Mouse (Mus musculus): ENCODE results near the gene Plekha6. TPM values are rescaled to one million over a fixed set of nuclear protein-coding genes. Genes with fewer than 3 reads are reported as not detected.

Plekha6 gene
- total and polyA plus RNA-seq, 3 experiments, result 11.8 to 28.5 TPM; not detected in 1

DNA sequence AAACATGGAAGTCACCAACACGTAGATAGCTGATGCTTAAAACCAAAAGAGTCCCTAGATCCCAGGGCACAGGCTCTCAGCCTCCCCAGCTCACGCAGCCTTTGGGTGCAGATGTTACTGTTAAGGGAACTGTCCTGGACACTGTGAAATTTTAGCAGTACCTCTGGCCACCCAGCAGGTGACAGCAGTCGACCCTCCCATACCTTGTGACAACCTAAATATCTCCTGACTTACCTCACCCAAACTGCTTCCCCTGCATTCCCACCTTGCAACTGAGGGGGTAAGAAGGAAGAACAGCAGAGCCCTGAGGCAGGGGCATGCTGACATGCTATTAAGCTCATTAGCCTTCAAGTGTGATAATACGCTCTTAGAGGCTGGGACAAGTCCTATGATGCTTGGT lies 147.2 kb downstream of the Plekha6 start:
- Histone ChIP-seq H3K9me3 (replicated peaks; ENCODE audit: insufficient read depth, low read length) (no peaks in the 10 kb centered on the region), H3K27me3 (ENCODE audit: control insufficient read depth in 1 of 2, insufficient read depth in 2 of 2, low read length in 2 of 2) (no peaks in the 10 kb centered on the region), H3K4me3 (ENCODE audit: control insufficient read depth in 1 of 2, insufficient read depth in 1 of 2, low read depth in 2 of 2, low read length in 2 of 2) (no peak overlapping the region), H3K36me3 (ENCODE audit: control insufficient read depth in 1 of 2, insufficient read depth in 2 of 2, low read length in 2 of 2) (peaks cover 0 to 2% of the 10 kb centered on the region in 2 experiments; a peak in 2 of 4 replicates), H3K4me1 (ENCODE audit: control insufficient read depth in 1 of 2, insufficient read depth in 2 of 2, low read length in 2 of 2) (peaks cover 3 to 20% of the 10 kb centered on the region in 2 experiments; a peak in 3 of 4 replicates), H3K9ac (ENCODE audit: control insufficient read depth, low read depth, low read length, poor library complexity, severe bottlenecking) (no peak overlapping the region), H3K79me2 (ENCODE audit: control insufficient read depth, insufficient read depth, low read length, poor library complexity) (no peaks in the 10 kb centered on the region), H3K27ac (ENCODE audit: control insufficient read depth, low read depth, low read length) (no peak overlapping the region)
- TF ChIP-seq ETS1 (IDR thresholded peaks at IDR 0.05; ENCODE audit: low read depth, low read length) (no peak), USF2 (IDR thresholded peaks at IDR 0.05; ENCODE audit: borderline replicate concordance in 1 of 2, insufficient read depth in 1 of 2, low read depth in 1 of 2, low read length in 2 of 2) (no peak), MXI1 (IDR thresholded peaks at IDR 0.05; ENCODE audit: low read depth, low read length) (no peak), RAD21 (IDR thresholded peaks at IDR 0.05; ENCODE audit: low read depth, low read length) (peak; percentile 49), MAFK (IDR thresholded peaks at IDR 0.05; ENCODE audit: borderline replicate concordance, low read depth, low read length) (no peak), EP300 (IDR thresholded peaks at IDR 0.05; ENCODE audit: low read depth in 1 of 2, low read length in 2 of 2) (no peak), MYB (IDR thresholded peaks at IDR 0.05; ENCODE audit: low read depth, low read length) (no peak), CTCF (IDR thresholded peaks at IDR 0.05 in 2 of 3, conservative IDR thresholded peaks at IDR 0.05 in 1 of 3; ENCODE audit: control insufficient read depth in 1 of 3, insufficient read depth in 1 of 3, low read depth in 2 of 3, low read length in 3 of 3, poor library complexity in 1 of 3, severe bottlenecking in 1 of 3) (peak; percentile 51 to 63 (median 60)), POLR2AphosphoS5 (IDR thresholded peaks at IDR 0.05; ENCODE audit: borderline replicate concordance, low read depth, low read length) (no peak), POLR2AphosphoS2 (IDR thresholded peaks at IDR 0.05; ENCODE audit: low read length) (no peak), SMC3 (IDR thresholded peaks at IDR 0.05; ENCODE audit: low read depth, low read length) (peak; percentile 68), NELFE (IDR thresholded peaks at IDR 0.05; ENCODE audit: low read depth, low read length) (no peak), ZMIZ1 (IDR thresholded peaks at IDR 0.05; ENCODE audit: low read depth, low read length) (no peak), HCFC1 (IDR thresholded peaks at IDR 0.05; ENCODE audit: low read depth, low read length) (no peak), CHD2 (IDR thresholded peaks at IDR 0.05; ENCODE audit: low read length) (no peak)
- peak; percentile 64 for DNase-seq (ENCODE audit: low read depth, low spot score)

DNA sequence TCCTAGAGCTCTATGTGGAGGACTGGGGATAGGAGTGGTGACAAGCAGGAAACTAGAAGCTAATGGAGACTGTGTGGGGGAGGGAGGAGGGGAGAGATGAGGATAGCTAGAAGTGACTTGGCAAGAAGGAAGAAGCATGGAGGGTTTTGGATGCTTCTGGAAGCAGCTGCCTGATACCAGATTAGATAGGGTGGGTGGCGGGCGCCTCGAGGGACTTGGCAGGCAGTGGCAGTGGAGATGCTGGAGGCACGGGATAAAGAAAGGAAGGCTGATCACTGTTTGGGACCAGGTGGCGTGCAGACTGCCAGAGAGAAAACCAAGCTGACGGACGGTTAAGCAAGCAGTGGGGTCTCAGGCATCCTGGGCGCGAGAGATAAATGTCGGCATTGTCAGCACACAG lies 147.9 kb downstream of the Plekha6 start:
- H3K27ac ChIP-seq (ENCODE audit: control insufficient read depth, low read depth, low read length), result no peak overlapping the region
- TF ChIP-seq MYB (IDR thresholded peaks at IDR 0.05; ENCODE audit: low read depth, low read length) (peak; percentile 68), ZKSCAN1 (IDR thresholded peaks at IDR 0.05; ENCODE audit: low read depth, low read length) (no peak), ELF1 (IDR thresholded peaks at IDR 0.05; ENCODE audit: low read depth, low read length) (peak; percentile 47; the same call in 1 of the 2 replicates), TAL1 (IDR thresholded peaks at IDR 0.05; ENCODE audit: low read length) (peak; percentile 90), NELFE (IDR thresholded peaks at IDR 0.05; ENCODE audit: low read depth, low read length) (no peak), EP300 (IDR thresholded peaks at IDR 0.05; ENCODE audit: low read depth in 1 of 2, low read length in 2 of 2) (peak; percentile 88 to 94), POLR2A (IDR thresholded peaks at IDR 0.05; ENCODE audit: control insufficient read depth in 1 of 2, insufficient read depth in 1 of 2, low read depth in 1 of 2, low read length in 2 of 2, poor library complexity in 1 of 2) (no peak), GATA1 (IDR thresholded peaks at IDR 0.05; ENCODE audit: low read depth, low read length) (peak; percentile 86), MXI1 (IDR thresholded peaks at IDR 0.05; ENCODE audit: low read depth, low read length) (peak; percentile 15; the same call in 1 of the 2 replicates), MAX (IDR thresholded peaks at IDR 0.05; ENCODE audit: low read length) (peak; percentile 58; the same call in 1 of the 2 replicates), ETS1 (IDR thresholded peaks at IDR 0.05; ENCODE audit: low read depth, low read length) (peak; percentile 91), SMC3 (IDR thresholded peaks at IDR 0.05; ENCODE audit: low read depth, low read length) (peak; percentile 8; the same call in 1 of the 2 replicates), SIN3A (IDR thresholded peaks at IDR 0.05; ENCODE audit: low read length) (0 out of 2 replicates have a peak, but pooled peaks have one; percentile 39), ZNF384 (IDR thresholded peaks at IDR 0.05; ENCODE audit: low read depth, low read length) (no peak), BHLHE40 (IDR thresholded peaks at IDR 0.05; ENCODE audit: borderline replicate concordance, low read depth, low read length) (peak; percentile 80), RCOR1 (IDR thresholded peaks at IDR 0.05; ENCODE audit: low read depth, low read length) (peak; percentile 64), TCF12 (IDR thresholded peaks at IDR 0.05; ENCODE audit: low read depth, low read length) (peak; percentile 93)
- H3K27me3 ChIP-seq (ENCODE audit: control insufficient read depth in 1 of 2, insufficient read depth in 2 of 2, low read length in 2 of 2), result no peaks in the 10 kb centered on the region

More for the DNA sequence above, 147.9 kb downstream of the Plekha6 start:
- Histone ChIP-seq H3K9ac (ENCODE audit: control insufficient read depth, low read depth, low read length, poor library complexity, severe bottlenecking) (no peak overlapping the region; the same call in 1 of the 2 replicates), H3K4me3 (ENCODE audit: control insufficient read depth in 1 of 2, insufficient read depth in 1 of 2, low read depth in 2 of 2, low read length in 2 of 2) (no peak overlapping the region; a peak in 1 of 4 replicates), H3K36me3 (ENCODE audit: control insufficient read depth in 1 of 2, insufficient read depth in 2 of 2, low read length in 2 of 2) (peaks cover 0 to 2% of the 10 kb centered on the region in 2 experiments; a peak in 2 of 4 replicates), H3K4me1 (ENCODE audit: control insufficient read depth in 1 of 2, insufficient read depth in 2 of 2, low read length in 2 of 2) (peaks cover 3 to 18% of the 10 kb centered on the region in 2 experiments; a peak in 3 of 4 replicates), H3K9me3 (replicated peaks; ENCODE audit: insufficient read depth, low read length) (no peaks in the 10 kb centered on the region), H3K79me2 (ENCODE audit: control insufficient read depth, insufficient read depth, low read length, poor library complexity) (no peaks in the 10 kb centered on the region)
- DNase-seq (ENCODE audit: low read depth, low spot score), result peak; percentile 86

Measured in MEL (cell line).